Mouse (Mus musculus) G1E (cell line): Measurements from ENCODE around the gene Fmr1. TPM values are rescaled to one million over a fixed set of nuclear protein-coding genes. Genes with fewer than 3 reads are reported as not detected.
A peak's percentile ranks its signal among the peaks of the same experiment; 100 is the strongest.
"Not testable (repeated sequence)": the region's sequence is repeated elsewhere in the genome, so short reads cannot be mapped to it uniquely, and the experiment has no call there.

ENCODE experiments used
- ATAC-seq: 2 replicates; pipeline ENCODE4 v1.8.0; 2016; ENCODE audit warnings: mild to moderate bottlenecking; ENCODE audit not compliant: insufficient number of reproducible peaks, poor library complexity, low FRiP score, severe bottlenecking; ENCODE audit errors: extremely low read depth
- DNase-seq: peaks from one replicate; pipeline ENCODE4 v3.0.0; 2012; ENCODE audit warnings: low spot score
- H3K27me3 ChIP-seq: 2 replicates; pipeline ENCODE4 v1.6.1; 2012; ENCODE audit warnings: mild to moderate bottlenecking, low read length, inconsistent platforms; ENCODE audit not compliant: insufficient read depth
- H3K36me3 ChIP-seq: replicated peaks from 2 replicates; pipeline ENCODE3; 2012; ENCODE audit warnings: mild to moderate bottlenecking, inconsistent platforms
- H3K4me1 ChIP-seq: 2 replicates; pipeline ENCODE4 v1.6.1; 2012; ENCODE audit warnings: low read depth, low read length, inconsistent platforms, mixed read lengths; ENCODE audit not compliant: insufficient read depth
- H3K4me3 ChIP-seq: 2 replicates; pipeline ENCODE4 v1.5.1; 2012; ENCODE audit warnings: low read depth, mild to moderate bottlenecking, inconsistent platforms, low read length, moderate library complexity, mixed read lengths
- H3K9me3 ChIP-seq: replicated peaks from 2 replicates; pipeline ENCODE4 v1.6.1; 2012; ENCODE audit warnings: inconsistent platforms
- CTCF ChIP-seq: IDR thresholded peaks from 2 replicates; pipeline ENCODE4 v1.5.1; 2012; ENCODE audit warnings: low read depth, low read length, inconsistent platforms, mixed read lengths
- GATA1 ChIP-seq: IDR thresholded peaks from 2 replicates; pipeline ENCODE4 v1.6.1; 2012; ENCODE audit warnings: borderline replicate concordance, low read length, inconsistent platforms, mixed read lengths
- GATA2 ChIP-seq: IDR thresholded peaks from 2 replicates; pipeline ENCODE4 v1.6.1; 2012; ENCODE audit warnings: low read depth, low read length, inconsistent platforms, borderline replicate concordance
- POLR2AphosphoS5 ChIP-seq: IDR thresholded peaks from 2 replicates; pipeline ENCODE4 v1.6.1; 2012; ENCODE audit warnings: low read depth, low read length, inconsistent platforms; ENCODE audit not compliant: insufficient replicate concordance
- TAL1 ChIP-seq: conservative IDR thresholded peaks from 2 replicates; pipeline ENCODE4 v1.6.1; 2012; ENCODE audit warnings: low read depth, low read length, inconsistent platforms, mixed read lengths
- polyA plus RNA-seq: library from polyadenylated mRNA; stranded (reverse); fragments of >175 nt; gene quantifications from 2 replicates; pipeline ENCODE4 v1.2.3, GENCODE M21; 2012
- total RNA-seq, 2 experiments: library from RNA; stranded (forward) in 1 of 2; stranded (reverse) in 1 of 2; fragments of 200-1000 nt in 1 of 2; fragments of >200 nt in 1 of 2; fragmentation: Nextera tagmentation in 1 of 2; gene quantifications; 2 replicates each; pipeline ENCODE4 v1.2.3; 2014 to 2017

Gene Fmr1
- total RNA-seq (2014; fragmentation: Nextera tagmentation) (74.9 and 79.1 TPM in 2 replicates), total RNA-seq (2017) (87.0 and 92.1 TPM in 2 replicates), polyA plus RNA-seq (18.7 and 22.8 TPM in 2 replicates)

- no peaks in the 10 kb centered on the region for H3K27me3 ChIP-seq
Measured at GRCm38 (mm10) chrX:68678333-68678740, at the start of gene Fmr1. Gene Fmr1 (plus strand): TSS chrX:68678541.

DNA sequence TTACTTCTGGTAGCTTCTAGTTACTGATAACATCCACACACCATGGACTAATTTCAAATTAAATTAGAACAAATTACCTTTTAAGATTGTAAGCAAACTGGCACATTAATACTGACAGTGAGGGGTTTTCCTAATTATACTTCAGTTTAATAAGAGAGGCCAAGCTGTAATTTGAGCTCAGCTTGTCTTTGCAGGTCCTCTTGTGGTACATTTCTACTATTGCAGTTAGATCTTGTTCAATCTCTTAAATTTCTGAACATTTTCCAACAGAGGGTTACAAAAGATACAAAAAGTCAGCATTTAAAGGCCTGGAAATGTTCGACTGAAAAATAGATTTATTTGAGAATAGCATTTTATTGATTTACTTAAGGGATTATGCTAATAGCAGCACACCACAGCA lies 36.7 kb upstream of the Fmr1 start:
- H3K9me3 ChIP-seq: no peaks in the 10 kb centered on the region
- TF ChIP-seq TAL1 (no peak), GATA2 (no peak), CTCF (no peak), GATA1 (no peak), POLR2AphosphoS5 (no peak)
- no peaks in the 10 kb centered on the region for H3K27me3 ChIP-seq
- DNase-seq (no peak), ATAC-seq (no peak)
- H3K4me3 ChIP-seq: no peak overlapping the region
- no peaks in the 10 kb centered on the region for H3K36me3 ChIP-seq
- no peaks in the 10 kb centered on the region for H3K4me1 ChIP-seq

More at GRCm38 (mm10) chrX:68678333-68678740, at the start of gene Fmr1:
- DNase-seq (peak; percentile 86), ATAC-seq (peak; percentile 87)
- Histone ChIP-seq H3K4me1 (peaks cover 5% of the 10 kb centered on the region; the same call in 1 of the 2 replicates), H3K36me3 (no peaks in the 10 kb centered on the region), H3K4me3 (peak within 1 kb of the TSS; percentile 79), H3K9me3 (no peaks in the 10 kb centered on the region)
- TF ChIP-seq GATA1 (no peak), TAL1 (no peak), GATA2 (no peak), CTCF (no peak), POLR2AphosphoS5 (no peak)

DNA sequence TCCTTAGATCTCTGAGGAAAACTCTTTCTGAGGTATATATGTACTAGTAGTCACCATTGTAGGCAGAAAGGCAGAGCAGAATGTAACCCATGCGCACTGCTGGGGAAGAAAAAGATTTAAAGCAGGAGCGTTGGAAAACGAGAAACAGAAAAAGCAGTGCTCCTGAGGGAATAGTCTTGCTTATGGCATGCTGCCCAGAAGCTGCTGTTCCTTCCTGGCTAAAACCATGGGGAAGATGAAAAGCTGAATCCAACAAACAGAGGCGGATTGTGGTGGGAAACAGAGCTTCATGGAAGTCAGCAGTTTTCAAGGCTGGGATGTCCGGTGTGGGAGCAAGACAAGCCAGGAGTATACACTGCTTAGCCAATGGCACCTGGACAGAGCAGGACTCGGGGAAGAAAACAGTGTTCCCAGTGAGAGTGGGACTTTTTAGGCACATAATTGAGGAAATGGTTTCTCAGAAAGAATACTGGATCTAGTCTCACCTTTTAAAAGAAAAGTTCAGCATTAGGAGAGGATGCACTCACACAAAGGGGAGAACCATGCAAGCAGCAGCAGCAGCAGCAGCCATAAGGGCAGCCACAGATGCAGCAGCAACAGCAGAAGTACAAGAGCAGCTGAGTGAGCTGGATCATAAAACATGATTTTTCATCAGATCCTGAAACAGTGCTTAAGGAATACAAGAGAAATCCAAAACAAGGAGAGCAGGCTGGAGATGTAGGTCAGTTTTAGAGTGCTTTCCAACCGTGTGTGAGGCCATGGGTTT lies 33.0 kb upstream of the Fmr1 start:
- Histone ChIP-seq H3K9me3 (no peaks in the 10 kb centered on the region), H3K4me3 (no peak overlapping the region), H3K4me1 (no peaks in the 10 kb centered on the region), H3K27me3 (no peaks in the 10 kb centered on the region), H3K36me3 (no peaks in the 10 kb centered on the region)
- TF ChIP-seq TAL1 (no peak), GATA2 (no peak), CTCF (no peak), GATA1 (no peak), POLR2AphosphoS5 (no peak)
- DNase-seq (no peak), ATAC-seq (no peak)

DNA sequence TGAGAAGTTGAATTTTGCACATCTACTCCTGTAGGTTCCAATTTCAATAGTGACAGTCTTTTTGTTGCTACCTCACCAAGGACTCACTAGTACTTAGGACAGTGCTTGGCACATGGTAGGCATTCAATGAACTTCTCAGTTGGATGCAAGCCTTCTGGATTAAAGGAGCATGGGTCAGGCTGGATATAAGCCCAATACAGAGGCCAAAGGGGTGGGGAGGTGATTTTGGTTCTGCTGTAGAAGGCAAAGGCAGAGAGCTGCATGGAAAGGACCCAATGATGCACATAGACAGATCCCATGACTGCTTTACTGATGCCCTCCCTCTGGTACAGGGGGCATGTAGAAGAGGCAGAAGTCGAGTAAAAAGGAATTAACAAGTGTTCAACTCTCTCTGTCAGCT lies 833 bp upstream of the Fmr1 start:
- H3K27me3 ChIP-seq: no peaks in the 10 kb centered on the region
- TF ChIP-seq TAL1 (no peak), GATA2 (no peak), CTCF (no peak), POLR2AphosphoS5 (no peak), GATA1 (no peak)
- H3K9me3 ChIP-seq: no peaks in the 10 kb centered on the region
- no peak for DNase-seq
- no peak for ATAC-seq
- no peaks in the 10 kb centered on the region for H3K36me3 ChIP-seq
- no peak overlapping the region; the same call in 1 of the 2 replicates for H3K4me3 ChIP-seq
- peaks cover 5% of the 10 kb centered on the region; the same call in 1 of the 2 replicates for H3K4me1 ChIP-seq

GRCm38 (mm10) chrX:68678815-68679486 lies 610 bp downstream of the Fmr1 start:
- Histone ChIP-seq H3K4me1 (peaks cover 5% of the 10 kb centered on the region; the same call in 1 of the 2 replicates), H3K36me3 (no peaks in the 10 kb centered on the region), H3K9me3 (no peaks in the 10 kb centered on the region), H3K27me3 (no peaks in the 10 kb centered on the region), H3K4me3 (peak overlapping the region; percentile 79)
- ATAC-seq (no peak), DNase-seq (peak; percentile 3)
- TF ChIP-seq POLR2AphosphoS5 (no peak), CTCF (no peak), GATA2 (no peak), GATA1 (no peak), TAL1 (no peak)

DNA sequence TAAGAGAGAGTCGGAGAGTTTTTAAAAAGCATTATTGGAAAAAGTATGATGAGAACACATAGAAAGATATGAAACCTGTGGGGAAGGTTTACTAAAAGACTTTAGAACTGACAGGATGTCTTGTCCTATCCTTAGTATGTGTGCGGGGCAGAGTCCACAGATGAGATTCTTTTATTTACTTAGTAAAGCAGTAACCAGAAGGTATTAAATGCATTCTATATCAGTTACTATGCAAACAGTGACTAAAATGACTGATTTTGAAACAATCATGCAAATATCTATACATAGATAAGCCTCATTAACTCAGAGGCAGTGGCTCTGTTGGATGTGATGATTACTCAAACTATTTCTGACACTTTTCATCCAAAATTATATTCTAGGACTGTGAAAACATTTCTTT lies 6.4 kb downstream of the Fmr1 start:
- Histone ChIP-seq H3K36me3 (no peaks in the 10 kb centered on the region), H3K4me1 (0 out of 2 replicates have a peak, but pooled peaks cover 3% of the 10 kb centered on the region), H3K9me3 (no peaks in the 10 kb centered on the region), H3K4me3 (no peak overlapping the region), H3K27me3 (no peaks in the 10 kb centered on the region)
- TF ChIP-seq CTCF (no peak), GATA1 (no peak), TAL1 (no peak), GATA2 (no peak), POLR2AphosphoS5 (no peak)
- DNase-seq (no peak), ATAC-seq (no peak; the same call in 1 of the 2 replicates)

DNA sequence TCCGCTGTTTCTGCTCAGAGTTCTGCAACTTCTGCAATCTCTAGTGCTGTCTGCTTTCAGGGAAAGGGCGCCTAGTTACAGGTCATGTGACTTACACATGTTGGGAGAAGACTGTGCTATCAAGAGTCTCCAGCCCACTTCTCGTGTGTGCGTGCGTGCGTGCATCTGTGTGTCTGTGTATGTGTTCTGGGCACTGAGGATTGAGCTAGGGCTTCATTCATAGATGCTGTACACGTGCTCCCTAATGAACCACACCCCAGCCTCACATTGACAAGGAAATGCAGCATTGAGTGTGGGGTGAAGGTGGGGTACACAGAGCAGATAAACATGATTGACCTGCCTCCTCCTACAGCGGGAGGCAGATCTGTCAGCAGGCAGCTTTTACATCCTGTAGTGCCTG lies 13.6 kb downstream of the Fmr1 start:
- H3K4me1 ChIP-seq, H3K4me3 ChIP-seq, DNase-seq, H3K27me3 ChIP-seq, H3K9me3 ChIP-seq: not testable (repeated sequence)
- peaks cover 11% of the 10 kb centered on the region for H3K36me3 ChIP-seq
- ATAC-seq: peak; percentile 57
